Mouse (Mus musculus) cerebellum, postnatal 4 days (tissue): ENCODE data around the gene Emilin3.

ENCODE experiments used
- DNase-seq, 2 experiments: peaks; one replicate each; pipeline ENCODE4 v3.0.0; 2022; ENCODE audit warnings: low spot score in 2 of 2, mixed read lengths in 1 of 2

Gene Emilin3

DNA sequence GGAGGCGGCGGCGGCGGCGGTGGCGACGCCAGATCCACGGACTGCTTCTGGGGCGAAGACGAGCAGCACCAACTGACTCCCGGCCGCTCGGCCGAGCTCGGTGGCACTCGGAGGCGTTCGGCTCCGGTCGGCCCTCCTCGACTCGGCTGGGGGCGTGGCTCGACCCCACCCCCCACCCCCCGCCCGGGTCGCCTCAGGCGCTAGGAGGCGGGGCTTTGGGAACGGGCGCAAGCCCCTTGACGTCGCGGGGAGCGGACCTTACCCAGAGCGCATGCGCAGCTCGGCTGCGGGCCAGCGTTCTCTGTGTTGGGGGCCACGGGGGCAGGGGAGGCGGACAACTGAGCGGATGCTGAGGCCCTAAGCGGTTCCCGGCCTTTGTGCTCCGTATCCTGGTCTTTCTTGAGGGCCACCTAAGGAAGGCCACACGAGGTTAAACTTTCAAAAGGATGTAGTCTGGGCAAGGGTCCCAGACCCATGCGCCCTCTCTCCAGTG is 39.2 kb downstream of the Emilin3 start, which contains the start of gene Zhx3:
Gene Zhx3, minus strand, starts transcription at position 109 of the 493 bp plus-strand sequence.
- DNase-seq: peak; percentile 88 to 94

- DNase-seq: peak; percentile 37 to 76
Observed at GRCm38 (mm10) chr2:160872395-160872794, 39.7 kb downstream of the Emilin3 start.

GRCm38 (mm10) chr2:160871310-160871709 is 40.8 kb downstream of the Emilin3 start:
- no peak for DNase-seq

GRCm38 (mm10) chr2:160869446-160869845 is 42.7 kb downstream of the Emilin3 start:
- DNase-seq: no peak

GRCm38 (mm10) chr2:160865266-160865665 is 46.9 kb downstream of the Emilin3 start:
- no peak for DNase-seq

GRCm38 (mm10) chr2:160864112-160864511 is 48.0 kb downstream of the Emilin3 start:
- no peak for DNase-seq

- DNase-seq: no peak
Observed at GRCm38 (mm10) chr2:160860363-160860762, 51.8 kb downstream of the Emilin3 start.
